Mouse (Mus musculus) cerebellum, postnatal 14 days (tissue): ENCODE measurements at regions not wholly inside any gene's neighbourhood (a gene's known extent, or its start where the extent isn't known, plus 50 kb on each side); places are given as distances from the start of the nearest gene placed in this dataset.

Experiments used
- DNase-seq, 2 experiments: peaks; one replicate each; pipeline ENCODE4 v3.0.0; 2021; ENCODE audit warnings: mixed read lengths in 2 of 2

DNA sequence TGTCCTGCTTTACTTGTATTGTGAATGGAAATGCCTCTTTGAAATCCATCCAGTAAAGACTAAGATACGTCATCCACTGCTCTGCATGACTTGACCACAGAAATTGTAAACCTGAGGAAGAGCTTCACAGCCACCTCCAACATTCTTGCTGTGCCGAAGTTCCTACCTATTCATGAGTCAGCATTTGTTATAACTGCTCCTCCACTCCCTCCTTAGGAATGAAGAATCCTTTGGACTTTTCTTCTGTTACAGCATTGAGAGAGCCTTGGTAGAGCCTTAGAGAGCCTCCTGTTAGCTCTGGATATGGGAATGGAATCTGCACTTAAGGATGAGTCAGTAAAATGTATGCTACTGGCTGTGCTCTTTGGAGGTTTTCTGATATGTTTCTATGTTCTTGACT, 750.5 kb upstream of the Gcfc2 start:
- no peak for DNase-seq

DNA sequence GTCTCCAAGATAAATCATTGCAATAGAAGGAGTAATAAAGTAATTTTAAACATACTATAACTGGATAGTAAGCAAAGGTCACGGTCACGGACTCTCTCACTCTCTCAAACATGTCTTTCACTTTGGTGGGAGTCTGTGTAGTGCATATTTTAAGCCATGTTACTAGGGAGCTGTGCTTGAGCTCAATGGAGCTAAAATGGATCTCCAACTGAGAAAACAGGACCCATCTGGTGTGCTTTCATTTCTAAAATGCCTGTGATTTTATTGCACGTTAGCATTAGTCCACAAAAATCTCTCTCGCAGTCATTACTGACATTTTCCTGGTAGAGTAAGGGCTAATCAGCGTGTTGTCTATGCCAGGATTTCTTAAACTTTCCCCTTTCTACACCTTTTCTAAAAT, 733.3 kb upstream of the Gcfc2 start:
- no peak for DNase-seq

DNA sequence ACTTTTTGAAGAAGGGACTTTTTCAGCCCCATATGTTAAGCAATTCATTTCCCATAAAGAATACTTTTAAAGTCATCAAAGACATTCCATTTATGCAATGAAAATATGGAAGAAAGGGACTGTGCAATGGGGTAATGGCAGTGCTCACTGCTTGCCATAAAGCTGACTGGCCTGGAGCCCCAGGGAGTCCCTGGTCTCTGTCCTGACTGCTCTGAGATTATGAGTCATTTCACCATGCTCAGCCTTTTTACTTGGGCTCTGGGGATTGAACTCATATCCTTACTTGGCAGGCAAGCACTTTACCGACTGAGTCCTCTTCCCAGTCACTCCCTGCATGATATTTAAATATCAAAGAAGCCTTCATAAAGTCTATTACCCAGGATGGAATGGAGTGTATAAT, 712.9 kb upstream of the Gcfc2 start:
- no peak for DNase-seq

DNA sequence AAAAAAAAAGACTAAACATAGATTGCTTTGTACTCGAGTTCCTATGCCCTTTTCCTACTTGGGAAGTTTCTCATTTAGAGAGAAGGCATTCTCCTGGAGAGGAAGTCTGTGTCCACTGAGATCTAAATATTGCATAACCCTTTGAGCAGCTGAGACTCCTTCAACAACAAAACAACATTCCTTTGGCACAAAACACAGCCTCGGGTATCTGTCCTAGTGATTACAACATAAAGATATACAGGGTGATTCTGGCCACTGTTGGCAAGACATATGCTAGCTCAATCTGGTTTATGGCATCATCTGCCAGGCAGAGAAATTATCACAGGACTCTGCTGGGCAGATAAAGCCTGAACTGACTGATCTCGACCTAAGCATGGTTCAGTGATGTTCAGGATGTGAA, 692.7 kb upstream of the Gcfc2 start:
- DNase-seq: no peak

DNA sequence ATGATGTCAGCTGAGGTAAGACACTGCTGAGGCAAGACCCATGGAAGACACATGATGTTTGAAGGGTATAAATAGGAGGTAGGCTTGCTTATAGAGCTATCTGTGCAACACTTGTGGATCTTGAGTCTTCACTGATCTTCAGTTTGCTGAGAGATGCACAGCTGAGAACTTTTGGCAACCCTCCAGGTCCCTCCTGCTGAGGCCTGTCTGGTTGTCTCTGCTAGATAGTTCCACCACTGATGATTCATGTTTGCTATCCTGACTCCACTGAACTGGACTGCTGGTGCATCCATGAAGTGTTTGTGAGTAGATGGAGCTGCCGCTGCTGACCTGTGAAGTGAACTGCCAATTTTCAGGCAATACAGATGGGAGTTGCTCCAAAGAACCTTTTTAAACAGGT, 663.6 kb upstream of the Gcfc2 start:
- DNase-seq: peak; percentile 27 to 51
